Mouse (Mus musculus) ovary, postnatal 36 days (tissue): ENCODE results near the gene Plin5.
A peak's percentile ranks its signal among the peaks of the same experiment; 100 is the strongest.

Experiments
- DNase-seq: peaks from one replicate; pipeline ENCODE4 v3.0.0; 2022; ENCODE audit warnings: low spot score, mixed read lengths

The Plin5 gene

GRCm38 (mm10) chr17:56117251-56117710 lies at the start of gene Plin5:
TSS of gene Plin5 (minus strand) at chr17:56117596.
- peak; percentile 69 for DNase-seq

- no peak for DNase-seq
These were observed 48.3 kb upstream of the Plin5 start for GRCm38 (mm10) chr17:56165671-56166070.

GRCm38 (mm10) chr17:56164510-56164909 lies 47.1 kb upstream of the Plin5 start:
- DNase-seq: no peak

GRCm38 (mm10) chr17:56163523-56164102 lies 46.2 kb upstream of the Plin5 start:
- no peak for DNase-seq

- DNase-seq: peak; percentile 93
These were observed 44.9 kb upstream of the Plin5 start, which contains the start of gene Tnfaip8l1 for GRCm38 (mm10) chr17:56162231-56162774. TSS of gene Tnfaip8l1 (plus strand) at chr17:56162477.

- peak; percentile 61 for DNase-seq
These were observed 42.3 kb upstream of the Plin5 start for GRCm38 (mm10) chr17:56159729-56160128.

GRCm38 (mm10) chr17:56153643-56154042 lies 36.2 kb upstream of the Plin5 start:
- peak; percentile 78 for DNase-seq

GRCm38 (mm10) chr17:56149897-56150296 lies 32.5 kb upstream of the Plin5 start:
- DNase-seq: no peak

- no peak for DNase-seq
These were observed 31.6 kb upstream of the Plin5 start for GRCm38 (mm10) chr17:56148790-56149618.

GRCm38 (mm10) chr17:56148280-56148679 lies 30.9 kb upstream of the Plin5 start:
- DNase-seq: no peak

- DNase-seq: no peak
These were observed 30.0 kb upstream of the Plin5 start for GRCm38 (mm10) chr17:56147420-56147819.

- no peak for DNase-seq
These were observed 28.7 kb upstream of the Plin5 start for GRCm38 (mm10) chr17:56146131-56146530.

- no peak for DNase-seq
These were observed 27.1 kb upstream of the Plin5 start for GRCm38 (mm10) chr17:56144546-56144945.

GRCm38 (mm10) chr17:56141702-56142605 lies 24.6 kb upstream of the Plin5 start:
- no peak for DNase-seq

- peak; percentile 62 for DNase-seq
These were observed 22.6 kb upstream of the Plin5 start, which contains the start of gene Sema6b for GRCm38 (mm10) chr17:56139858-56140595. TSS of gene Sema6b (minus strand) at chr17:56140343.

GRCm38 (mm10) chr17:56139355-56139754 lies 22.0 kb upstream of the Plin5 start:
- no peak for DNase-seq

GRCm38 (mm10) chr17:56137839-56138613 lies 20.6 kb upstream of the Plin5 start:
- no peak for DNase-seq

- no peak for DNase-seq
These were observed 19.2 kb upstream of the Plin5 start for GRCm38 (mm10) chr17:56136558-56136957.

- DNase-seq: peak; percentile 70
These were observed 17.1 kb upstream of the Plin5 start for GRCm38 (mm10) chr17:56134463-56134971.
